In genomic region chr1:163461194-163461593, GRCm38 (mm10) we compare ENCODE assay signal across 13 mouse cellular contexts.
"Had no signal": no experiment of that assay in that cellular context is flagged by ENCODE, and none has a peak within 500 bp of the region (broad histone marks: within the 10 kb centered on the region; RNA-seq: fewer than 3 reads in every experiment).

No protein-coding gene starts in this region.

- H3K9me3 ChIP-seq: liver, embryonic 15.5 days; midbrain, embryonic 10.5 days; midbrain, embryonic 15.5 days; neural tube, embryonic 13.5 days; stomach, embryonic 15.5 days had no signal

- DNase-seq: kidney, postnatal 14 days; left cerebral cortex, postnatal 4 days; lung, adult 2 months; lung, postnatal 36 days; right cerebral cortex, postnatal 14 days; thymus, postnatal 36 days had no signal

- H3K4me2 ChIP-seq: liver, embryonic 11.5 days; liver, embryonic 15.5 days; midbrain, embryonic 15.5 days; neural tube, embryonic 13.5 days; stomach, embryonic 15.5 days had no signal

- H3K4me1 ChIP-seq: liver, embryonic 15.5 days; midbrain, embryonic 10.5 days; midbrain, embryonic 15.5 days; neural tube, embryonic 13.5 days; stomach, embryonic 15.5 days had no signal

- H3K27me3 ChIP-seq: liver, embryonic 15.5 days; midbrain, embryonic 15.5 days; neural tube, embryonic 13.5 days; stomach, embryonic 15.5 days had no signal

- ATAC-seq: lung, postnatal 0 days; midbrain, embryonic 15.5 days had no signal

- H3K4me3 ChIP-seq: liver, embryonic 15.5 days; midbrain, embryonic 10.5 days; midbrain, embryonic 15.5 days; neural tube, embryonic 13.5 days; stomach, embryonic 15.5 days had no signal

- H3K36me3 ChIP-seq: liver, embryonic 15.5 days; midbrain, embryonic 10.5 days; midbrain, embryonic 15.5 days; neural tube, embryonic 13.5 days; stomach, embryonic 15.5 days had no signal

- H3K27ac ChIP-seq: liver, embryonic 15.5 days; midbrain, embryonic 10.5 days; midbrain, embryonic 15.5 days; neural tube, embryonic 13.5 days; stomach, embryonic 15.5 days had no signal

- H3K9ac ChIP-seq: liver, embryonic 15.5 days; midbrain, embryonic 15.5 days; neural tube, embryonic 13.5 days; stomach, embryonic 15.5 days had no signal
